Mouse (Mus musculus) liver, embryonic 14.5 days (tissue): ENCODE data around the gene Popdc3.

ENCODE experiments used
- CTCF ChIP-seq: IDR thresholded peaks from 2 replicates; pipeline ENCODE4 v1.5.1; 2016; ENCODE audit warnings: antibody characterized with exemption, low read depth, control low read depth
- EP300 ChIP-seq: IDR thresholded peaks from 2 replicates; pipeline ENCODE4 v1.6.1; 2016; ENCODE audit warnings: antibody characterized with exemption, low read depth

- no peak for TF ChIP-seq CTCF
- TF ChIP-seq EP300: no peak
These were observed 26.7 kb downstream of the Popdc3 start for GRCm38 (mm10) chr10:45204582-45204981.
